Mouse (Mus musculus) midbrain, embryonic 15.5 days (tissue): ENCODE data around the gene Tmem184b. TPM values are rescaled to one million over a fixed set of nuclear protein-coding genes. Genes with fewer than 3 reads are reported as not detected.
A peak's percentile ranks its signal among the peaks of the same experiment; 100 is the strongest.

Experiments
- ATAC-seq: fragments of 200-750 bp; cut with Nextera tagmentation; replicated peaks from 2 replicates; pipeline ENCODE4 v1.8.0; 2017; ENCODE audit warnings: moderate TSS enrichment
- H3K27ac ChIP-seq: fragments of 300-500 bp; sonication (generic); 2 replicates; pipeline ENCODE4 v1.5.1; 2015; ENCODE audit warnings: mild to moderate bottlenecking, inconsistent platforms
- H3K27me3 ChIP-seq: fragments of 300-500 bp; sonication (generic); replicated peaks from 2 replicates; pipeline ENCODE4 v1.6.1; 2015; ENCODE audit warnings: inconsistent platforms
- H3K36me3 ChIP-seq: fragments of 300-500 bp; sonication (generic); replicated peaks from 2 replicates; pipeline ENCODE4 v1.6.1; 2015; ENCODE audit warnings: inconsistent platforms
- H3K4me1 ChIP-seq: fragments of 300-500 bp; sonication (generic); 2 replicates; pipeline ENCODE4 v1.6.1; 2015; ENCODE audit warnings: inconsistent platforms
- H3K4me2 ChIP-seq: fragments of 300-500 bp; sonication (generic); 2 replicates; pipeline ENCODE4 v1.6.1; 2015; ENCODE audit warnings: inconsistent platforms, mild to moderate bottlenecking, moderate library complexity
- H3K4me3 ChIP-seq: fragments of 300-500 bp; sonication (generic); 2 replicates; pipeline ENCODE4 v1.5.1; 2015; ENCODE audit warnings: mild to moderate bottlenecking, inconsistent platforms
- H3K9ac ChIP-seq: fragments of 300-500 bp; sonication (generic); 2 replicates; pipeline ENCODE4 v1.6.1; 2015; ENCODE audit warnings: mild to moderate bottlenecking, inconsistent platforms
- H3K9me3 ChIP-seq: fragments of 300-500 bp; sonication (generic); 2 replicates; pipeline ENCODE4 v1.6.1; 2016; ENCODE audit warnings: inconsistent platforms
- WGBS: fragments of 180-500 bp; shearing (Covaris S2); methylation state at CpG from one replicate; pipeline ENCODE4 v1.1.7; 2015; ENCODE audit warnings: mixed read lengths; 5-methylcytosine and 5-hydroxymethylcytosine counted together
- polyA plus RNA-seq: library from polyadenylated mRNA; unstranded; fragments of >200 nt; fragmentation: Nextera tagmentation; extraction: Ambion mirVana; gene quantifications from 2 replicates; pipeline ENCODE4 v1.2.1, GENCODE M21; 2015

Tmem184b gene
- polyA plus RNA-seq, 1 experiment from 2014 or later: 47.9 TPM

- 84% methylated on average over 4 of the region's 4 CpGs for WGBS
- no peak for ATAC-seq
- Histone ChIP-seq H3K9me3 (no peaks in the 10 kb centered on the region), H3K36me3 (no peaks in the 10 kb centered on the region), H3K9ac (no peak overlapping the region), H3K27me3 (no peaks in the 10 kb centered on the region), H3K4me3 (no peak overlapping the region), H3K4me2 (no peak overlapping the region), H3K27ac (no peak overlapping the region), H3K4me1 (peaks cover 16% of the 10 kb centered on the region)
Measured at GRCm38 (mm10) chr15:79406564-79406963, 3.2 kb upstream of the Tmem184b start.

- no peak overlapping the region; the same call in 1 of the 2 replicates for H3K9ac ChIP-seq
- ATAC-seq: no peak
- no peaks in the 10 kb centered on the region for H3K27me3 ChIP-seq
- 79% methylated on average over 1 of the region's 1 CpGs for WGBS
- H3K36me3 ChIP-seq: no peaks in the 10 kb centered on the region
- no peak overlapping the region for H3K4me3 ChIP-seq
- H3K27ac ChIP-seq: no peak overlapping the region
- peaks cover 38% of the 10 kb centered on the region for H3K4me1 ChIP-seq
- H3K4me2 ChIP-seq: no peak overlapping the region
- no peaks in the 10 kb centered on the region for H3K9me3 ChIP-seq
Measured at GRCm38 (mm10) chr15:79404277-79404676, 908 bp upstream of the Tmem184b start.

GRCm38 (mm10) chr15:79403763-79404210 lies 418 bp upstream of the Tmem184b start:
- no peaks in the 10 kb centered on the region for H3K9me3 ChIP-seq
- H3K4me2 ChIP-seq: peak overlapping the region; percentile 89
- H3K4me3 ChIP-seq: peak overlapping the region; percentile 87
- WGBS: 22% methylated on average over 9 of the region's 9 CpGs
- H3K27me3 ChIP-seq: no peaks in the 10 kb centered on the region
- H3K27ac ChIP-seq: peak overlapping the region; percentile 78
- H3K36me3 ChIP-seq: no peaks in the 10 kb centered on the region
- ATAC-seq: no peak
- H3K9ac ChIP-seq: peak overlapping the region; percentile 85
- peaks cover 41% of the 10 kb centered on the region for H3K4me1 ChIP-seq

- peak overlapping the region; percentile 87 for H3K4me3 ChIP-seq
- H3K36me3 ChIP-seq: no peaks in the 10 kb centered on the region
- H3K9ac ChIP-seq: peak overlapping the region; percentile 85
- H3K27me3 ChIP-seq: no peaks in the 10 kb centered on the region
- ATAC-seq: no peak
- H3K4me1 ChIP-seq: peaks cover 41% of the 10 kb centered on the region
- peak overlapping the region; percentile 78; the same call in 1 of the 2 replicates for H3K27ac ChIP-seq
- no peaks in the 10 kb centered on the region for H3K9me3 ChIP-seq
- peak overlapping the region; percentile 89 for H3K4me2 ChIP-seq
- 18% methylated on average over 5 of the region's 5 CpGs for WGBS
Measured at GRCm38 (mm10) chr15:79402176-79402575, 1.2 kb downstream of the Tmem184b start.

- peaks cover 41% of the 10 kb centered on the region for H3K4me1 ChIP-seq
- H3K9me3 ChIP-seq: no peaks in the 10 kb centered on the region
- no peaks in the 10 kb centered on the region for H3K36me3 ChIP-seq
- H3K27ac ChIP-seq: no peak overlapping the region
- WGBS: 50% methylated on average over 7 of the region's 7 CpGs
- peak overlapping the region; percentile 89 for H3K4me2 ChIP-seq
- no peak for ATAC-seq
- H3K27me3 ChIP-seq: no peaks in the 10 kb centered on the region
- no peak overlapping the region for H3K4me3 ChIP-seq
- peak overlapping the region; percentile 25; the same call in 1 of the 2 replicates for H3K9ac ChIP-seq
Measured at GRCm38 (mm10) chr15:79400975-79401365, 2.4 kb downstream of the Tmem184b start.

GRCm38 (mm10) chr15:79400134-79400974 lies 3.0 kb downstream of the Tmem184b start:
- Histone ChIP-seq H3K27ac (no peak overlapping the region), H3K4me2 (no peak overlapping the region), H3K36me3 (no peaks in the 10 kb centered on the region), H3K4me3 (no peak overlapping the region), H3K9ac (peak overlapping the region; percentile 25; the same call in 1 of the 2 replicates), H3K9me3 (no peaks in the 10 kb centered on the region), H3K27me3 (no peaks in the 10 kb centered on the region), H3K4me1 (peaks cover 41% of the 10 kb centered on the region)
- ATAC-seq: no peak
- WGBS: 83% methylated on average over 6 of the region's 6 CpGs

- peaks cover 41% of the 10 kb centered on the region for H3K4me1 ChIP-seq
- WGBS: 82% methylated on average over 14 of the region's 14 CpGs
- no peak overlapping the region for H3K4me3 ChIP-seq
- no peaks in the 10 kb centered on the region for H3K36me3 ChIP-seq
- no peak overlapping the region for H3K9ac ChIP-seq
- ATAC-seq: no peak
- H3K4me2 ChIP-seq: no peak overlapping the region
- H3K27me3 ChIP-seq: no peaks in the 10 kb centered on the region
- H3K9me3 ChIP-seq: no peaks in the 10 kb centered on the region
- H3K27ac ChIP-seq: no peak overlapping the region
Measured at GRCm38 (mm10) chr15:79399231-79400052, 3.9 kb downstream of the Tmem184b start.

- Histone ChIP-seq H3K27me3 (no peaks in the 10 kb centered on the region), H3K4me1 (peaks cover 36% of the 10 kb centered on the region), H3K4me3 (no peak overlapping the region), H3K27ac (no peak overlapping the region), H3K9me3 (no peaks in the 10 kb centered on the region), H3K4me2 (no peak overlapping the region), H3K36me3 (no peaks in the 10 kb centered on the region), H3K9ac (no peak overlapping the region)
- WGBS: 88% methylated on average over 11 of the region's 11 CpGs
- ATAC-seq: no peak
Measured at GRCm38 (mm10) chr15:79396736-79397135, 6.6 kb downstream of the Tmem184b start.

GRCm38 (mm10) chr15:79395281-79395680 lies 8.1 kb downstream of the Tmem184b start:
- H3K9ac ChIP-seq: no peak overlapping the region
- no peak overlapping the region for H3K27ac ChIP-seq
- no peak for ATAC-seq
- H3K9me3 ChIP-seq: no peaks in the 10 kb centered on the region
- H3K4me1 ChIP-seq: peaks cover 27% of the 10 kb centered on the region
- no peaks in the 10 kb centered on the region for H3K27me3 ChIP-seq
- no peak overlapping the region for H3K4me2 ChIP-seq
- no peaks in the 10 kb centered on the region for H3K36me3 ChIP-seq
- WGBS: 87% methylated on average over 6 of the region's 6 CpGs
- no peak overlapping the region for H3K4me3 ChIP-seq

GRCm38 (mm10) chr15:79394842-79395241 lies 8.5 kb downstream of the Tmem184b start:
- H3K9ac ChIP-seq: no peak overlapping the region
- H3K27ac ChIP-seq: no peak overlapping the region
- no peak for ATAC-seq
- WGBS: 79% methylated on average over 4 of the region's 4 CpGs
- no peaks in the 10 kb centered on the region for H3K9me3 ChIP-seq
- no peak overlapping the region for H3K4me2 ChIP-seq
- H3K4me1 ChIP-seq: peaks cover 23% of the 10 kb centered on the region
- H3K36me3 ChIP-seq: no peaks in the 10 kb centered on the region
- H3K27me3 ChIP-seq: no peaks in the 10 kb centered on the region
- no peak overlapping the region for H3K4me3 ChIP-seq

- H3K4me3 ChIP-seq: no peak overlapping the region
- WGBS: 84% methylated on average over 6 of the region's 6 CpGs
- H3K9me3 ChIP-seq: no peaks in the 10 kb centered on the region
- no peaks in the 10 kb centered on the region for H3K27me3 ChIP-seq
- no peak overlapping the region for H3K27ac ChIP-seq
- ATAC-seq: no peak
- H3K4me2 ChIP-seq: no peak overlapping the region
- H3K9ac ChIP-seq: no peak overlapping the region
- H3K4me1 ChIP-seq: peaks cover 14% of the 10 kb centered on the region
- H3K36me3 ChIP-seq: no peaks in the 10 kb centered on the region
Measured at GRCm38 (mm10) chr15:79393101-79393500, 10.3 kb downstream of the Tmem184b start.

- H3K4me3 ChIP-seq: no peak overlapping the region
- WGBS: 88% methylated on average over 5 of the region's 5 CpGs
Measured at GRCm38 (mm10) chr15:79392527-79392926, 10.8 kb downstream of the Tmem184b start.

More at GRCm38 (mm10) chr15:79392527-79392926, 10.8 kb downstream of the Tmem184b start:
- Histone ChIP-seq H3K27me3 (no peaks in the 10 kb centered on the region), H3K9me3 (no peaks in the 10 kb centered on the region), H3K9ac (no peak overlapping the region), H3K4me2 (no peak overlapping the region), H3K36me3 (no peaks in the 10 kb centered on the region), H3K4me1 (peaks cover 14% of the 10 kb centered on the region), H3K27ac (no peak overlapping the region)
- no peak for ATAC-seq
